Mouse (Mus musculus) heart, adult 11 months (tissue): Measurements from ENCODE around the gene Pdzk1ip1.
A peak's percentile ranks its signal among the peaks of the same experiment; 100 is the strongest.

Experiments used
- DNase-seq: peaks from one replicate; pipeline ENCODE4 v3.0.0; 2022

Gene Pdzk1ip1

DNA sequence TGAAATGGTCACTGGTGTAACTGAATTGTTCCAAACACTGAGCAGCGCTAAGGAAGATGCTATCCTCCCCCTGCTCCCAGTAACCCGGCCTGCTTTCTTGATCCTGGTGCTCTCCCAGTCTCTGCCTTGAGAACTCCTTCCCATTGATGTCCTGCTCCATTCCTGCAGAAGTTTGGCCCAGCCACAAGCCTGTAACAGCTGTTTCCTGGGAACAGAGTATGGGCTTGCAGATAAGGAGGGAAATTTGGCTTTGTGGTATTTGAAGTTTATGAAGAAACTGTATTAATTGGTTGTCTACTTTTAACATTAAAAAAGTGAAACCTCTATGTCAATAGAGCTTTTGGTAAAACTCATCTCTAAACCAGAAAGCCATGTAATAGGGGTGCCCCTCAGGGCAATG lies 35.0 kb downstream of the Pdzk1ip1 start:
- DNase-seq, result no peak

DNA sequence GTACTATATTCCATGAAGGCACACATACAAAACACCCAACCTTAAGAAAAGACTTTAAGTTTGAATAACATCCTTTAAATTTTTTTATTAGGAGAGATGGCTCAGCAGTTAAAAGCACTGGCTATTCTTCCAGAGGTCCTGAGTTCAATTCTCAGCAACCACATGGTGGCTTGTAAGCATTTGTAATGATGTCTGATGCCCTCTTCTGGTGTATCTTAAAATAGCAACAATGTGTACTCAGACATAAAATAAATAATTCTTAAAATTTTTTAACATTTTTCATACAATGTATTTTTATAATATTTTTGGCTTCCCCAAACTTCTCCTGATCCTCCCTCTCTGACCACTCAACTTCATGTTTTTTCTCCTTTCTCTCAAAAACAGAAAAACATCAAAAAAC lies 36.2 kb downstream of the Pdzk1ip1 start:
- no peak for DNase-seq

DNA sequence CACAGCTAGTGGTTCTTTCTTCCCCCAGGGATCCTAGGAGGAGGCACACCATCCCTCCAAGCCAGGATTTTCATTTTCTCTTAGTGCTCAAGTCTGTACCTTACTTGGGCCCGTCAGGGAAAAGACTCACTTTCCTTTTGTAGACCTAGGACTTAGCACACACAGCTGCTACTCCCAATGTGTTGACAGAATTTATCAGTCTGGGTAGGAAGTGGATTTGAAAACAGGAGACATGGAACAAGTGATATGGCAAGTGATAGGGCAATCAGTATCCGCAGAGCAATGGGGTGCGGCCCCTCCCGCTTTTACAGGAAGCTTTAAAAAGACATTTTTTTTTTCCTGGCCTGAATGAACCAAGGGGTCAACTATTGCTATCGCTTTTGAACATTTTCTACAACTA lies 44.6 kb downstream of the Pdzk1ip1 start:
- no peak for DNase-seq

DNA sequence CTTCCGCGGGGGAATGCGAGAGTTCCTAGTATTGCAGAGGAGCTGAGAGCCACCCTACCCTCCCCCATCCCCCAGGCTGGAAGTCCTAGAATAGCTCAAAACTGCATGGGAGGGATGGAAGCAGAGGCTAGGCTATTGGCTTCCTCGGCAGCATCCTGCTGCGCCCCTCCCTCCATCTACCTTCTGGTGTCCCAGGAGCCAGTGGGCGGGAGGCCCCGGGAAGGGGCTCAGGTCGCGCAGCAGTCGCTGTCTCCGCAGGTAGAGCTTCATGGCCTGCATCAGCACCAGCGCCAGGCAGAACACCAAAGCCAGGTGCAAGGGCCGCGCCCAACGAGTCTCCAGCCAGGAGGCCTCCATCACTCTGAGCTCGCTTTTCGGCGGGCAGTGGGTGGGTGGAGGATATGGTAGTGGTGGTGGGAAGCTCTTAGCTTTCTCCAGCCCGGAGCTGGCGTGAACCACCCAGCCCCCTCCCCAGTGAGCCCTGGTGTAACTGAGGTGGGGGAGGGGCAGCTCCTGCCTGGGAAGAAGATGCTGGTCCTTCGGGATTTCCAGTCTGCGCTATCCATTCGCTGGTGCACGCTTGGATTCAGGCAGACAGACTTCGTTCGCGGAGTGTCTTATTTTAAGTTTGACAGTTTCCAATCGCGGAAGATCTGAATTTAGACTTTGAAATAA lies 45.2 kb downstream of the Pdzk1ip1 start, which contains the start of gene Cyp4x1:
Cyp4x1 (minus strand) TSS at position 661 of the 675 bp plus-strand sequence.
- DNase-seq, result peak; percentile 75

DNA sequence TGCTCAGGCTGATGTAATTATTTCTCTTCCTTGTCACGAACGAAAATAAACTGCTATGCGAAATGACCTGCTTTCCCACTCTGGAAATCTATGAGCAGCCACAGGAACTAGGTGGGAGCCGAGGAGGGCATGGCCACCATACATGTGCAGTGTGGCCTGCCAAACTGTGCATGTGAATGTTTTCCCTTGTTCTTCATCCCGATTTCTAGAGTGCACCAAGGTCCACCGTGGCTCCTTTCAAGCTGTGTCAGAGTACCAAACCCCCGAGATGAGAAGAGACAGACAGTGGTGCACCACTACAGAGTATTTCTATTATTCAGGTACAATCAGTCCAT lies 45.8 kb downstream of the Pdzk1ip1 start:
- DNase-seq, result peak; percentile 25
